Mouse (Mus musculus) forelimb bud, embryonic 11.5 days (tissue): ENCODE results near the gene Tubb4b.
A peak's percentile ranks its signal among the peaks of the same experiment; 100 is the strongest.

Source experiments
- DNase-seq: peaks from one replicate; pipeline ENCODE4 v3.0.0-alpha.2; 2012; ENCODE audit warnings: low read depth, low spot score

Tubb4b gene

GRCm38 (mm10) chr2:25246183-25247072 lies 21.9 kb upstream of the Tubb4b start, which contains the start of gene AL732309.1:
Gene AL732309.1 (minus strand): TSS chr2:25246863.
- DNase-seq: no peak

- DNase-seq: no peak
Measured at GRCm38 (mm10) chr2:25244144-25244543, 19.6 kb upstream of the Tubb4b start.

GRCm38 (mm10) chr2:25243342-25243741 lies 18.8 kb upstream of the Tubb4b start:
- no peak for DNase-seq

- DNase-seq: no peak
Measured at GRCm38 (mm10) chr2:25242101-25242506, 17.6 kb upstream of the Tubb4b start, which contains the start of the genes Rnf208 and Cysrt1. Gene Rnf208 (plus strand): TSS chr2:25242255. Gene Cysrt1 (minus strand): TSS chr2:25242452.

GRCm38 (mm10) chr2:25241438-25241775 lies 16.9 kb upstream of the Tubb4b start:
- DNase-seq: no peak

- DNase-seq: peak; percentile 75
Measured at GRCm38 (mm10) chr2:25240723-25241437, 16.4 kb upstream of the Tubb4b start.

- no peak for DNase-seq
Measured at GRCm38 (mm10) chr2:25240310-25240709, 15.8 kb upstream of the Tubb4b start.

- no peak for DNase-seq
Measured at GRCm38 (mm10) chr2:25239766-25240165, 15.3 kb upstream of the Tubb4b start.

GRCm38 (mm10) chr2:25238106-25238505 lies 13.6 kb upstream of the Tubb4b start:
- no peak for DNase-seq

- no peak for DNase-seq
Measured at GRCm38 (mm10) chr2:25237522-25237921, 13.0 kb upstream of the Tubb4b start.

GRCm38 (mm10) chr2:25236614-25237013 lies 12.1 kb upstream of the Tubb4b start, which contains the start of gene Rnf224:
Gene Rnf224 (minus strand): TSS chr2:25236787.
- DNase-seq: no peak

- DNase-seq: no peak
Measured at GRCm38 (mm10) chr2:25234551-25235220, 10.2 kb upstream of the Tubb4b start.

- no peak for DNase-seq
Measured at GRCm38 (mm10) chr2:25234050-25234449, 9.5 kb upstream of the Tubb4b start, which contains the start of gene Slc34a3. Gene Slc34a3 (minus strand): TSS chr2:25234364.

GRCm38 (mm10) chr2:25233421-25233820 lies 8.9 kb upstream of the Tubb4b start:
- DNase-seq: no peak

- no peak for DNase-seq
Measured at GRCm38 (mm10) chr2:25231038-25231437, 6.5 kb upstream of the Tubb4b start.

GRCm38 (mm10) chr2:25230581-25230980 lies 6.1 kb upstream of the Tubb4b start:
- no peak for DNase-seq

GRCm38 (mm10) chr2:25229582-25229981 lies 5.1 kb upstream of the Tubb4b start:
- DNase-seq: no peak

GRCm38 (mm10) chr2:25228995-25229530 lies 4.6 kb upstream of the Tubb4b start:
- DNase-seq: no peak

- DNase-seq: peak; percentile 84
Measured at GRCm38 (mm10) chr2:25228431-25228889, 4.0 kb upstream of the Tubb4b start.

- no peak for DNase-seq
Measured at GRCm38 (mm10) chr2:25227406-25227805, 2.9 kb upstream of the Tubb4b start.

- no peak for DNase-seq
Measured at GRCm38 (mm10) chr2:25226864-25227263, 2.4 kb upstream of the Tubb4b start.
